Mouse (Mus musculus) embryonic facial prominence, embryonic 11.5 days (tissue): ENCODE measurements around the gene Errfi1. TPM values are rescaled to one million over a fixed set of nuclear protein-coding genes. Genes with fewer than 3 reads are reported as not detected.
"Not testable (repeated sequence)": the region's sequence is repeated elsewhere in the genome, so short reads cannot be mapped to it uniquely, and the experiment has no call there.

Experiments used
- ATAC-seq: fragments of 200-750 bp; cut with Nextera tagmentation; replicated peaks from 2 replicates; pipeline ENCODE4 v1.8.0; 2017; ENCODE audit warnings: low read depth; ENCODE audit not compliant: insufficient number of reproducible peaks, low FRiP score, low TSS enrichment
- DNase-seq: peaks from one replicate; pipeline ENCODE4 v3.0.0-alpha.2; 2015; ENCODE audit warnings: low spot score
- H3K27ac ChIP-seq: fragments of 300-500 bp; sonication (generic); replicated peaks from 2 replicates; pipeline ENCODE4 v1.5.1; 2014; ENCODE audit warnings: mild to moderate bottlenecking, low read depth, low read length, control low read depth
- H3K27me3 ChIP-seq: fragments of 300-500 bp; sonication (generic); 2 replicates; pipeline ENCODE4 v1.6.1; 2014; ENCODE audit warnings: mild to moderate bottlenecking, low read length, moderate library complexity, mixed read lengths; ENCODE audit not compliant: control insufficient read depth, insufficient read depth
- H3K36me3 ChIP-seq: fragments of 300-500 bp; sonication (generic); replicated peaks from 2 replicates; pipeline ENCODE4 v1.6.1; 2014; ENCODE audit warnings: low read depth, mild to moderate bottlenecking, low read length, moderate library complexity, mixed read lengths; ENCODE audit not compliant: control insufficient read depth, insufficient read depth
- H3K4me1 ChIP-seq: fragments of 300-500 bp; sonication (generic); 2 replicates; pipeline ENCODE4 v1.6.1; 2014; ENCODE audit warnings: low read length, mixed read lengths; ENCODE audit not compliant: control insufficient read depth, insufficient read depth
- H3K4me2 ChIP-seq: fragments of 300-500 bp; sonication (generic); 2 replicates; pipeline ENCODE4 v1.6.1; 2014; ENCODE audit warnings: low read depth, mild to moderate bottlenecking, control low read depth, low read length, moderate library complexity
- H3K4me3 ChIP-seq: fragments of 300-500 bp; sonication (generic); 2 replicates; pipeline ENCODE4 v1.5.1; 2014; ENCODE audit warnings: low read depth, low read length, control low read depth
- H3K9ac ChIP-seq: fragments of 300-500 bp; sonication (generic); replicated peaks from 2 replicates; pipeline ENCODE4 v1.6.1; 2014; ENCODE audit warnings: mild to moderate bottlenecking, control low read depth, low read length
- H3K9me3 ChIP-seq: fragments of 300-500 bp; sonication (generic); replicated peaks from 2 replicates; pipeline ENCODE4 v1.6.1; 2016; ENCODE audit warnings: mild to moderate bottlenecking, low read length, inconsistent platforms, mixed read lengths; ENCODE audit not compliant: control insufficient read depth
- WGBS: fragments of 180-500 bp; shearing (Covaris S2); extraction: QIAGEN DNeasy Blood & Tissue Kit; methylation state at CpG from one replicate; pipeline ENCODE4 v1.1.7; 2014; 5-methylcytosine and 5-hydroxymethylcytosine counted together
- polyA plus RNA-seq: library from polyadenylated mRNA; unstranded; fragments of >200 nt; fragmentation: Nextera tagmentation; extraction: Ambion mirVana; gene quantifications from 2 replicates; pipeline ENCODE4 v1.2.1, GENCODE M21; 2014

The Errfi1 gene
- polyA plus RNA-seq, 1 experiment from 2014 or later = 30.7 TPM

DNA sequence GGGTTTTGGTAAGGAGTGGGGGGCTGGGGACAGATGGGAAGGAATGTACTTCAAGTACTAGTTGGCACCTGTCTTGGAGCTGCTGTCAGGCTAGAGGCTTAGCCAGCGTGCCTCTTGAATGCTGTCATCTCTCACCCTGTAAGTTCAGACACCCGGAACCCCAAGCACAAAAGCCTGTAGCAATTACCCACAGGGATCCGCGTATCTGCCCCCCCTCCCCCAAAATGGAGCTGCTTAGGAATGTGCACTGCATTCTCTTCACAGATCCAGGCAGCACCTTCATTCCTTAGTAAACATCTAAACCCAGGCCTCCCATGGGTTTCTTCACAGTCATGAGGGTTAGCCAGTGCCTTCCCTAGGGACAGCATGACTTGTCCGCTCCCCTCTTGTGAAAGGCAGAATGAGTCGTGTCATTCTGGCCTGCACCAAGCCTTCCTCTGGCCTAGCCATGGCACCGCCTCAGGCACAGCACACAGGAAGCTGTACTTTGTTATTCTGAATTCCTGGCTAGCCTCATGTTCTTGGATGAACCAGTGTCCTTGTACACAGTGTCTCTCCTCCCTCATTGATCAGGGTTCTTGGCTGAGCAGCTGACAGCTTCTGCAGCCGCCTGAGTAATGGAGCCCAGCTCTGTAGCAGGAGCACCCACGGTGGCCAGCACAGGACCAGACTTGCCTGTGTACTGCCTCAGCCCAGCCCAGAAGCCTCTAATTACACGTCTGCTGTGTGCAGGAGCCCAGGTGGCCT, 17.8 kb downstream of the Errfi1 start:
- DNase-seq = peak; percentile 59
- ATAC-seq = peak; percentile 82
- peak overlapping the region; percentile 41; the same call in 1 of the 2 replicates for H3K27ac ChIP-seq
- H3K9me3 ChIP-seq = no peaks in the 10 kb centered on the region
- 19% methylated on average over 10 of the region's 10 CpGs for WGBS
- no peak overlapping the region for H3K4me3 ChIP-seq
- H3K4me2 ChIP-seq = peak overlapping the region; percentile 7; the same call in 1 of the 2 replicates
- H3K4me1 ChIP-seq = peaks cover 10% of the 10 kb centered on the region
- no peaks in the 10 kb centered on the region for H3K27me3 ChIP-seq
- H3K9ac ChIP-seq = peak overlapping the region; percentile 37
- H3K36me3 ChIP-seq = 0 out of 2 replicates have a peak, but pooled peaks cover 2% of the 10 kb centered on the region

- Histone ChIP-seq H3K36me3 (0 out of 2 replicates have a peak, but pooled peaks cover 1% of the 10 kb centered on the region), H3K9ac (peak overlapping the region; percentile 48), H3K4me2 (peak overlapping the region; percentile 7; the same call in 1 of the 2 replicates), H3K9me3 (no peaks in the 10 kb centered on the region), H3K27ac (peak overlapping the region; percentile 41; the same call in 1 of the 2 replicates), H3K27me3 (no peaks in the 10 kb centered on the region), H3K4me3 (no peak overlapping the region), H3K4me1 (peaks cover 10% of the 10 kb centered on the region)
- 22% methylated on average over 9 of the region's 9 CpGs for WGBS
- DNase-seq = no peak
- ATAC-seq = peak; percentile 14; the same call in 1 of the 2 replicates
These were observed 18.5 kb downstream of the Errfi1 start for GRCm38 (mm10) chr4:150872139-150872651.

DNA sequence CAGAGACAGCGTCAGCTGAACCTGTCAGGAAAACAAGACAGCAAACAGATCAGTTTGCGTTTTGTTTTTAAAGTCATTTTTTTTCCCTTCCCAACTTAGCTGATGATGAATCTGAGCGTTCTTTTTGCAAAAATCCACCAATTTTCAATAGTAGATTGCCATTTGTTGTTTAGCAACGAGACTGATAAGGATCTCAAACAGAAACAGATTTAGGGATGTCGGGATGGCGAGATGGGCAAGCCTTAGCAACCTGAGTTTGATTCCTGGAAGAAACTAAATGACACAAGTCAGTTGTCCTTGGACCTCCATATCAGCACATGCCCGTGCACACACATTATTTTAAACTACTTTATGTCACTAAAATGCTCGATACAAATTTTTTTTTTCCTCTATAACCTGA, 19.0 kb downstream of the Errfi1 start:
- Histone ChIP-seq H3K9me3 (no peaks in the 10 kb centered on the region), H3K27ac (peak overlapping the region; percentile 41; the same call in 1 of the 2 replicates), H3K27me3 (no peaks in the 10 kb centered on the region), H3K4me1 (peaks cover 10% of the 10 kb centered on the region), H3K9ac (peak overlapping the region; percentile 48), H3K36me3 (no peaks in the 10 kb centered on the region), H3K4me2 (no peak overlapping the region), H3K4me3 (no peak overlapping the region)
- 65% methylated on average over 8 of the region's 8 CpGs for WGBS
- DNase-seq (no peak), ATAC-seq (no peak)

GRCm38 (mm10) chr4:150874416-150874815, 20.7 kb downstream of the Errfi1 start:
- not testable (repeated sequence) for H3K27me3 ChIP-seq, H3K4me1 ChIP-seq, H3K9ac ChIP-seq, H3K4me2 ChIP-seq, H3K27ac ChIP-seq, H3K4me3 ChIP-seq, DNase-seq, H3K36me3 ChIP-seq, ATAC-seq
- peaks cover 10% of the 10 kb centered on the region; the same call in 1 of the 2 replicates for H3K9me3 ChIP-seq
- 74% methylated on average over 4 of the region's 4 CpGs for WGBS

DNA sequence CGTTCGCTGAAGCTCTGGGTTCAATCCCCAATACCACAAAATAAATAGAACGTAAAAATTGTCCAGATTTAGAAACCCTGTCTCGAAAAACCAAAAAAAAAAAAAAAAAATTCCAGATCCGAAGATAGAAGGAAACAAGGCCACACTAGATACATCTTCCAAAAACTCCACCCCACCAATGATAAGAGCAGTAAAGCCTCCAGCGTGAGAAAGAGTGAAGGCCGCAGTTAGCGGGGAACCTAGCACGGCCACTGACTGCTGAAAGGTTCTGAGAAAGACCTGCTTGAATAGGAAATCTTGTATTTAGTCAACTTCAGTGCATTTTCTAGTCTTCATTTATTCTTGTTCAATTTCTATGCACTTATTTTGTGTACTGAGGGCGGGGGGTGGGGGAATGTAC, 21.7 kb downstream of the Errfi1 start:
- Histone ChIP-seq H3K9ac (no peak overlapping the region), H3K4me3 (no peak overlapping the region), H3K36me3 (no peaks in the 10 kb centered on the region), H3K27me3 (no peaks in the 10 kb centered on the region), H3K9me3 (peaks cover 19% of the 10 kb centered on the region), H3K27ac (no peak overlapping the region), H3K4me2 (no peak overlapping the region), H3K4me1 (peaks cover 10% of the 10 kb centered on the region)
- WGBS = 88% methylated on average over 10 of the region's 10 CpGs
- DNase-seq (no peak), ATAC-seq (no peak)

GRCm38 (mm10) chr4:150879631-150880030, 25.9 kb downstream of the Errfi1 start:
- H3K27me3 ChIP-seq = no peaks in the 10 kb centered on the region
- peaks cover 20% of the 10 kb centered on the region for H3K9me3 ChIP-seq
- WGBS = 94% methylated on average over 22 of the region's 22 CpGs
- no peak for DNase-seq
- no peak overlapping the region for H3K4me2 ChIP-seq
- no peaks in the 10 kb centered on the region for H3K36me3 ChIP-seq
- no peak overlapping the region for H3K4me3 ChIP-seq
- H3K4me1 ChIP-seq = no peaks in the 10 kb centered on the region
- no peak overlapping the region for H3K27ac ChIP-seq
- ATAC-seq = no peak
- no peak overlapping the region for H3K9ac ChIP-seq

DNA sequence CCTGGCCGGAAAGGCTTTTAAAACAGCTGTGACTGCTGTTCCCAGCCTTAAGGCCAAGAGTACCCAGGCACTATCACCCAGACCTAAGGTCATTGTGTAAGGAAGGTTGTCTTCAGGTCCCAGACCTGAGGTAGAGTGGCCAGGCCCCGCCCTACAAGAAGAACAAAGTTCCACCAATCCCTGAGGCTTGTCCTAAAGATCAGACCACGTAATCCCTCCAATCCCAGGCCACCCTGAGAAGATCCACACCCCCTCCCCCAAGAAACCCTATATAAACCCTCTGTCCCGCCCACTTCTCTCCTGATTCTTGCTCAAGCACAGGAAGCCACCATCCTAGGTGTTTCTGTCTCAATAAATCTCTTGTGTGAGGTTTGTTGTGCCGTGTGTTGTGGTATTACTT, 26.6 kb downstream of the Errfi1 start:
- no peak overlapping the region for H3K4me2 ChIP-seq
- H3K4me3 ChIP-seq = no peak overlapping the region
- no peak for DNase-seq
- no peaks in the 10 kb centered on the region for H3K4me1 ChIP-seq
- no peak overlapping the region for H3K27ac ChIP-seq
- no peak for ATAC-seq
- H3K36me3 ChIP-seq = no peaks in the 10 kb centered on the region
- peaks cover 20% of the 10 kb centered on the region for H3K9me3 ChIP-seq
- WGBS = 83% methylated on average over 5 of the region's 5 CpGs
- no peaks in the 10 kb centered on the region for H3K27me3 ChIP-seq
- H3K9ac ChIP-seq = no peak overlapping the region

GRCm38 (mm10) chr4:150882632-150883031, 28.9 kb downstream of the Errfi1 start:
- 91% methylated on average over 5 of the region's 5 CpGs for WGBS
- no peak overlapping the region for H3K27ac ChIP-seq
- no peak overlapping the region for H3K4me2 ChIP-seq
- no peak for DNase-seq
- H3K9me3 ChIP-seq = peaks cover 20% of the 10 kb centered on the region
- ATAC-seq = no peak
- no peaks in the 10 kb centered on the region for H3K4me1 ChIP-seq
- no peak overlapping the region for H3K4me3 ChIP-seq
- no peaks in the 10 kb centered on the region for H3K27me3 ChIP-seq
- no peak overlapping the region for H3K9ac ChIP-seq
- H3K36me3 ChIP-seq = no peaks in the 10 kb centered on the region
